Mouse (Mus musculus) bone marrow, adult 2 months (tissue): Measurements from ENCODE around the gene Wdr83os.

Experiments
- CTCF ChIP-seq: fragments of 200-500 bp; IDR thresholded peaks from 2 replicates; pipeline ENCODE4 v1.5.1; 2011; ENCODE audit warnings: low read length, control low read depth; ENCODE audit not compliant: control insufficient read depth, insufficient read depth
- POLR2A ChIP-seq: fragments of 200-500 bp; IDR thresholded peaks from 2 replicates; pipeline ENCODE4 v1.6.1; 2011; ENCODE audit warnings: low read depth, mild to moderate bottlenecking, control low read depth, low read length, borderline replicate concordance; ENCODE audit not compliant: control insufficient read depth

GRCm38 (mm10) chr8:85073041-85073612, 7.4 kb upstream of the Wdr83os start:
- no peak for TF ChIP-seq POLR2A
- no peak for TF ChIP-seq CTCF
